Mouse (Mus musculus) heart, postnatal 4 days (tissue): ENCODE measurements at regions not wholly inside any gene's neighbourhood (a gene's known extent, or its start where the extent isn't known, plus 50 kb on each side); places are given as distances from the start of the nearest gene placed in this dataset.
"Not testable (repeated sequence)": the region's sequence is repeated elsewhere in the genome, so short reads cannot be mapped to it uniquely, and the experiment has no call there.

Experiments
- DNase-seq: peaks from one replicate; pipeline ENCODE4 v3.0.0; 2021

DNA sequence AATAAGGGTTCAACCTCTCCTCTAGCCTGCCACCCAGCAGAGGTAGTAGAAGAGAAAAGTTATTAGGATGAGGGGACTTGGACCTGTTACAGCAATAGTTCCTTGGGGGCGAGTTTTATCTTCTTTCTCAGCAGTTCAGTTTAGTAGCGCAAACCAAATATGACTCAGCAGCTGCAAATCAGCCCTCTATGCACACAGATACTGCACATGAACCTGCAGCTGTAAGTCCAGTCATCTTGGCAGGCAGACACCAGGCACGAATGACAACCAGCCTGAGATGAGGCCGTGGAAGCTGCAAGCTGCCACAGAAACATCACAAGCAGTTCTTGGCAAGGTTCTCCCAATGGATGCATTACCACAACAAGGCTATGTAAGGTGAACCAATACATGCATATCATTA lies 327.0 kb upstream of the Akr1e1 start:
- DNase-seq: no peak

DNA sequence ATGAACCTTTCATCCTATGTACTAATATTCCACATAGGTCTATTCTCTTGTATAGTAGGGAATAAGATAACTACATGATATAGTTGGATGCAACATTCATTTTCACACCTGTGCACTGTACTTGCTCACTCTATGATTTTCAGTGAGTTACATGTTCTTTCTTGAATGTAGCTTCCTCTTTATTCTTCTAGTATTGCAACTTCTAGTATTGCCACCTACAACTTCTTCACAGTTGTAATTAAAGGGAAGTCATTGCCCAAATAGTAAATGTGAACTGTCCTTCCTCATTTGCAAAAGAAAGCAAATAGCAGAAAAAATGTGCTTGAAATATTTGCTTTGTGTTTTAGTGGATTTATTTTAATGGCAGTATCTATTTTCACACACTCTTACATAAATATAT lies 330.9 kb upstream of the Akr1e1 start:
- no peak for DNase-seq

DNA sequence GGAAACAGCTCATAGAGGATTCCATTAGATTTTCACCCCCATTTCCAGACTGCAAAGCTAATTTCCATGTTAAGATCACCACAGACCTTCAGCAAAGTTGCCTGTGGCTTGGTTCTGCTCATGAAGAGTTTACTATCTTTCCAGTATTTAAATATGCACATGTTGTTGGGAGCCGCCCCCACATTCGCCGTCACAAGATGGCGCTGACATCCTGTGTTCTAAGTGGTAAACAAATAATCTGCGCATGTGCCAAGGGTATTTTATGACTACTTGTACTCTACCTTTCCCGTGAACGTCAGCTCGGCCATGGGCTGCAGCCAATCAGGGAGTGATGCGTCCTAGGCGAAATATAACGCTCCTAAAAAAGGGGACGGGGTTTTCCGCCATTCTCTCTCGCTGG lies 333.5 kb upstream of the Akr1e1 start:
- DNase-seq: peak; percentile 23

DNA sequence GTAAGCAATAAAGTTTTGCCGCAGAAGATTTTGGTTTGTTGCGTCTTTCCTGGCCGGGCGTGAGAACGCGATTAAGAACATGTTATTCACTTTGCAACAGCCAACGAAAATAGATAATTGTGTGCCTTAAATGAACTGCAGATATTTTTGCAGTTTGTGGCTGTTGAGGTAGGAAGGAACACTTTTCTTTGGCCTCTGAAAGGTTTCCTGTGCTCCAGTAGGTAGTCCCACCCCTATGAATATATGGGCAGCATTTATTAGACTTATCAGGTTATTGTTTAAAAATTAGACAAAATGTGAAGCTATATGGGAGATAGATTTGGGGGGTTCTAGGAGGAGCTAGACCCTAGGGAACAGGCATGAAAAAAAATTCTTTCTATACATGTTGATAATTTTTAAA lies 334.1 kb upstream of the Akr1e1 start:
- DNase-seq: no peak

DNA sequence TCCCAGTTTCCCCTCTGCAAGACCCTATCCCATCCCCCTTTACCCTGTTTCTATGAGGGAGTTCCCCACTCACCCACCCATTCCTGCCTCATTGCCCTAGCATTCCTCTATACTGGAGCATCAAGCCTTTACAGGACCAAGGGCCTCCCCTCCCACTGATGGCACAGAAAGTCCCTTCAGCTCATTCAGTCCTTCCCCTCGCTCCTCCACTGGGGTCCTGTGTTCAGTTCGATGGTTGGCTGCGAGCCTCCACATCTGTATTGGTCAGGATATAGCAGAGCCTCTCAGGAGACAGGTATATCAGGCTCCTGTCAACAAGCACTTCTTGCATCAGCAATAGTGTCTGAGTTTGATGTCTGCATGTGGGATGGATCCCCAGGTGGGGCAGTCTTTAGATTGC lies 346.4 kb upstream of the Akr1e1 start:
- DNase-seq: no peak

DNA sequence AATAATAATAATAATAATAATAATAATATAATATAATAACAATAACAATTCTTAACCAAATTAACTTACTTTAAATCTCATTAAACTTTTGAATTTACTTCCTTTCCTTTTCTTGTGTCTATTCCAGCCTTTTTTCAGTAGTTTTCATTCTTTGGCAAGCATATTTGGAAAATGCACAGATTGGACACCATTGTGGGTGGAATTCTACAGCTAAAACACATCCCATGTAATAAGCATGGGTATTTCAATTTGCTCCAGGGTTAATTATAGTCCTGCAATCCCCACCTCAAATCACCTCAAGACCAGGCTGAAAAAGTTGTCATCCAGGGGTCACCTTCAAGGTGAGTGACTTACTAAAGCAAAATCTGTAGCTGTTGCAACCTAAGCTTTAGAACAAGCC lies 355.9 kb upstream of the Akr1e1 start:
- DNase-seq: no peak

DNA sequence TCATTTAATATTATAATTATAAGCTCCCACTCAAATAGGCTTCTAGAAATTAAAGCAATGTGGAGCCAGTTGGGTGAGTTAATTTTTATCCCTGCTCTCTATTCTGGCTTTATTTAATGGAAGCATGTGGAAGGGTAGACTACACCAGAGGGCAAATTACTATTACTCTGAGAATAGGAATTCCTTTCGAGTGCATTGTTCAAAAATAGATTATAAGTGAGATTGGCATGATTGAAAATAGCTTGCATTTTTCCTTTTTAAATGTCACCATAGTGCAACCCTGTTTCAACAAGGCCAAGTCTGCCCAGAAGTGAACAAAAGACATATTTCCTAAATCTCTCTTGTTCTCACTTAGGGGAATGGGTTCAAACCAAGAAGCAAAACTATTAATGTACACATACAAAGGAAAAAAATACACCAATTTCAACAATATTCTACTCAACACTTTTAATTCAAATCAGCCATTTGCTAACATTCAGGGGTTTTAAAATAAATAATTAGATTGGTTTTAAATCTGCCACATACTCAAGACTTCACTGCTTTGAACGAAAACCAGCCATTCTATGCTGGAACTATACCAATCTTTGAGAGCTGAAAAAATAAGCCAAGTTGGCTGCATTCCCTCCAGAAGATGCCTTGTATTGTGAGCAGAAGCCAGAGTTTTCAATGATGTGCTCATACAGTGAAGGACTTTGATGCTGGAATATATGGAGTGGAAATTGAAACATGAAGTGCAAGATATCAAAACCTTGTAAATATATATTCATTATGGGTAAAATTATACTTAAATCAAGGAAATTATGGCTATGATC lies 361.3 kb upstream of the Akr1e1 start:
- peak; percentile 6 for DNase-seq

DNA sequence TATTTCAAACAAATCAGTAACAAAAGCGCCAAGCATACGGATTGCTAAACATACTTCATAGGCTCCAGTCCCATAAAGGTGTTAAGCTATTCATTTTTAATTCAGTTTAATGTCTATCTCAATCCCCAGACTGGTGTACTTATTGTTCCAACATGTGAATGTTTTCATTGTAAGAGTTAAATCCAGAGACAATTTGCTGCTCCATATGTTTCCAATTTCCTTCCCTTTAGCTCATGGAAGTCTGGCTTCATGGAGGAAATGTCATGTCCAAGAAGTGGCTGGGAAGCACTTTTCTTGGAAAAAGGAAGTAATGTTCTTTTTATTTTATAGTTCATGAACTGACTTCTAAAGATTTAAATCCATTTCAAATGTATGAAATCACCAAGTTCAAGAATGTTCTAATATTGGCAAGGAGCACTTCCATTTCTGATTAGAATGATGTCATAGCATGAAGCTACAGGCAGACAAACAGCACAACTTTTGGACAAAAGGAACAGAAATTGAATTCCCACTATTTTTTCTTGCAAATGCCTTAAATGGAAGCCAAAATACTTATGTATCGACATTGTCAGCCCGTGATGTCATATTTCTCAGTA lies 362.6 kb upstream of the Akr1e1 start:
- DNase-seq: no peak

DNA sequence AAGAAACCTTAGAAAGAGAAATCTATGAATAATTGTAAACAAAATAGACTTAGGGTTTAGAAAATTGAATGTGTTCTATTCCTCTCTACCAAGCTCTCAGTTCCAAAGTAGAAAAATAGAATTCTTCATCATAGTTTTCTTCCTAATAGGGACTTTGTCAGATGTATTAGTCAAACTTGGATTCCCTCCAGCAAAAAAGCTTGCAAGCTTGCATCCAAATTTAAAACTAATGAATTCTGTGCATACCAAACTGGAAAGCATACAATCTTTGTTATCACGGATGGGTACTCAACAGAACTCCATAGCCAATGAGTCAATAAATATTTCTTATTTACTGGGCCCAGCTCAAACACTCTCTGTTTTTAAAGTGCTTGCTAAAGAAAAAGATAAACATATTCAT lies 383.9 kb upstream of the Akr1e1 start:
- no peak for DNase-seq

DNA sequence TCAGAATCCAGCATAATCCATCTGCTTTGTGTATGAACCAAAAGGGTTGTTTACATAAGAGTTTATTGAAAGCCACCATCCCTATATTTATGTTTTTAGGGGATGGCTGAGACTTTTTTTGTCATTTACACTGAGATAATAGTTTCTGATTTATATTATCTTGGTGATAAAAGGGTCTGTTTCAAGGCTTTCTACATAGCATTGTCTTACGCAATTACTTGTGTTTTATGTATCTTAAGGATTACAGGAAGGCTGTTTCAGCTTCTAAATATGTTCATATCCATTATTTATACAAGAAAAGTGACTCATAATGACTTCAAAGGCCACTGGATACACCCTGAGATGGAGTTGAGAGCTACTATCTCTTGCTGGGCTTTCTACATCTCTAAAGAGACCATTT lies 399.3 kb upstream of the Akr1e1 start:
- no peak for DNase-seq

DNA sequence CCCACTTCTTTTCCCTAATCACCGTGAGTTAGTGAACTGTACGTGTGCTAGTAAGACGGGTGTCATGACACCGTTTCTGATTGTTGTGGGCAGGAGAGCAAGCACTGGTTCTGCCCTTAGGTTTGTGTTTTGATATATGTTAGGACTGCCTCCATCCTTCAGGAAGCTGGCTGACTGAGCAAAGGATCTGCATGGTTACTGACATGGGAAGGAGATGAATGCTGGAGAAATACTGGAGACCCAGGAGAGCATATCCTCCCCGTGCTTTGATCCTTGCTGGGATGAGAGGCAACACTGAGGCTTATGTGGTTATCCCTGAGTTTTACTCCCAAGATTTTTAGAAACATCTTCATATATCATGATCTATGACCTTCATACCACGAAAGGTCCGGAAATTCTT lies 413.5 kb upstream of the Akr1e1 start:
- DNase-seq: no peak

DNA sequence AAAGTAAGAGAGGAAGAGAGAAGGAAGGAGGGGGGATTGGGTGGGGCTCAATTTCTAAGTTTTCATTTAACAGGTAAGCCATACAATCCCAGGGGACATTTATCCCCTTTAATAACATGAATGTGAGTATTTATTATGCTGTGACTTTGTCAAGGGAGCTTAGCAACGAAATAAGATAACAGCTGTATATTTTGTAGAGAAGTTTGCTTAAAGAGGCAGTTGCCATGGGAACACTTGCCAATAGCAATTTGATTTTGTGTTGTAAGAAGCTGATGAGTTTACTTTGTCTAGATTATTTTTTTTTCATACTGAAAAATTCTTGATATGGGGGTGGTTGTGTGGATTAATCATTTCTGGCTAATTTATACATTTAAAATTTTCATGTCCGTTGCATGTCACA lies 450.9 kb upstream of the Akr1e1 start:
- no peak for DNase-seq

DNA sequence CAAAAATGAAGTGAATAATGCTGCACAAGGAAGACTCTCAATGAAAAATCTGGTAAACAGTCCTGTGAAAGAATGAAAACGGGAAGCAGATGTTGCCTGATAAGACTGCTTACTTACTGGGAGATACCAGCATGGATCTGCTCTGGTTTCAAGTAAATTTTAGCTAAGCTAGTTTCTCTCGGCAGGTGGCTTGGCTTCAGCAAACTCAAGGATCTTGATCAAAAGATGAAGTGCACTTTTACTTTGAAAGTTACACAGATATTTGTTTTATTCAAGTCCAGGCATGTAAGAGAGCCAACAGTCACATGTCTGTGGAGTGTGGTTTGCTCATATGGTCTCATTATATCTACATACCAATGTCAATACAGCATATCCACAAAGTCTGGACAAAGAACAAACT lies 451.5 kb upstream of the Akr1e1 start:
- no peak for DNase-seq

DNA sequence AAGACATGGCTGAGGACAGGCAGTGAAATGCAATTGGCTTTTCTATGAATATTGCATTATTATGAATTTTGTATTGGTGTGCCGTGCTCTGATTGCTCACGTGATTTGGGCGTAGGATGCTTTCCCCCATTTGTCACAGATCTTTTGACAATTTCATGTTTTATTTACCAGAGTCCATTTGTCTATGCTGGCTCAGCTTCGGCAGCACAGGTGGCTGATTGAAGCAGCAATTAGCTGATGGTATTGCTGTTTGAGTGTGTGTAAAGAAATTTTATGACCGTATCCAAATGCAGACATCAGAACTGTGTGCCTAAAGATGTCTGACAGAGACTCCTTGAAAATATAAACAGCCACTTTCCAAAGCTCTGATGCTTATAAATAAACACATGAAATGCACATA lies 498.5 kb upstream of the Akr1e1 start:
- no peak for DNase-seq

DNA sequence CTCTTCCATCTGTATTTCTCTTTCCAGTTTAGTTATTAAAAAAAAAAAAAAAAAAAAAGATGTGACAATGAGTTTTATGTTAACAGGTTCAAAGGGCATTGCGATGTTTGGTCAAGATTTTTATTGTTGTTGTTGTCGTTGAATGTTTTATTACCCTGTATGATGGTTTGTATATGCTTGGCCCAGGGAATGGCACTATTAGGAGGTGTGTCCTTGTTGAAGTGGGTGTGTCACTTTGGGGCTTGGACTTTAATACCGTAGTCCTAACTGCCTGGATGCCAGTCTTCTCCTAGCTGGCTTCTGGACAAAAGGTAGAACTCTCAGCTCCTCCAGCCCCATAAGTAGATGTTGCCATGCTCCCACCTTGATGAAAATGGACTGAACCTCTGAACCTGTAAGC lies 545.9 kb upstream of the Akr1e1 start:
- DNase-seq: no peak

DNA sequence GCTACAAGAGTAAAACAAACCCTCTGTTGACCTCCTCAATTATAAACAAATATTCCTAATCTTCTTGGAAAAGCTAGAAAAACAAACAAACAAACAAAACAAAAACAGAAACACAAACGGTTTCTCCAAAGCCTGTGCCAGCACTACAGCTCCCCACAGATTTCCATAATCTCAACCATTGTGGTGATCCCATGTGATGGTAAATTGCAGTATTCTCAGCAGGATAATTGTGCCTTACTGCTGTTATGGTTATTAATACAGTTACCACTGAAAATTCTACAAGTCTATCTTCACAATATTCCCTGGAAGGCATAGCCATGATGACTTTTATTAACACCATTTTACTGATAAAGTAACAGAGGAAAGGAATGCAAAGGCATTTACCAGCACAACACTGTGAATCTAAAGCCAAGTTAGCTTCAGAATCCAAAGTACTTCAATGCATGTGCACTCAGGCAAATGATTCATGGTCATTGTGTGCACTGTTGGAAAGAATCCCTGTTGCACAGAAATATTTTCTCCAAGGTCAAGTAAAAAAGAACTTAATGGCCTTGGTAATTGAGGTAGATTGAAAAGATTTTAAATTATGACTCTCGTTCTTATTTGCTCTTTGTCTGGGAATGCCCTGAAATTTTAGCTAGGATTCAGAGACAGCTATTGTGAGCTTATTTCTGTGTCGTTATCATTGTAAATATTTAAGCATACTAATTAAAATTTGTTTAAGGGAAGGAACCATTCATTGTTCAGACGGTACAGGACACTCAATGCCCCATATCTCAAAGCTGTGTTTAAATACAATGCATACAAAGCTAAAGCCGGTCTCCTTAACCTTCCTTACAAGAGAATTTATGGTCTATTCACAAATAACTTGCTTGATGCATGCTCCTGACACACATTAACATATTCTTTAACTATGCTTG lies 551.1 kb upstream of the Akr1e1 start:
- no peak for DNase-seq

DNA sequence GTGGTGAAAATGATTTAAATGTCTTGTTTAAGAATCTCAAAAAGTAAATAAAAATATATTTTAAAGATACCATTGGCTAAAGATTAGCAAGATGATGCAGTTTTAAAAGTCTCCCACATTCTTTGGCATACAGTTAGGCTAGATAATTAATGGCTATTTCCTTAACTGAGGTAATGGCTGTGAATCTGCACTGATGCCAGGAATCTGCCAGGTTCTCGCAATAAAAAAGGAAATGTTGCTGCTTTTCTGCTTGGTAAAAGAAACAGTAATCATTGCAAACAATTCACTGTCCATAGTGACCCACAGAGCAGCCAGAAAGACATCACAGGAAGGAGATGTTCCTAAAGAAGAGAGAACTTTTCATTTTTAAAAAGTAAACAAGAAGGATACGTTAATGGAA lies 557.7 kb upstream of the Akr1e1 start:
- DNase-seq: no peak

DNA sequence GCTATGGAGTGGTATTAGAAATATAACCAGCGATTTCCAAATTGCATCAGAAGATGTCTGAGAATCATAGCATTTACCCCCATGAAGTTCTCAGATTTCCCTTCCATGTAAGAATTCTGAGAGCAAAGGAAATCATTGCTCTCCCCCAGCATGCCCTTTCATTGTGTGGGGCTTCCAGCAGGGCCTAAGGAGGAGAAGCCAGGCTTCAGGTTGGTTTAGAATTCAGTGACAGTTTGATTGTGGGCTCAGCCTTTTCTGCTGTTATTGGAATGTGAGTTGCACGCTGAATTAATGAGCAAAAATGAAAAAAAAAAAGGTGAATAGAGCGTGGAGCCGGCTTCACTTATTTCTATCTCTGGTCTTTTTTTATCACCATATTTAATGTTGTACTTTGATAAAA lies 570.0 kb upstream of the Akr1e1 start:
- no peak for DNase-seq

DNA sequence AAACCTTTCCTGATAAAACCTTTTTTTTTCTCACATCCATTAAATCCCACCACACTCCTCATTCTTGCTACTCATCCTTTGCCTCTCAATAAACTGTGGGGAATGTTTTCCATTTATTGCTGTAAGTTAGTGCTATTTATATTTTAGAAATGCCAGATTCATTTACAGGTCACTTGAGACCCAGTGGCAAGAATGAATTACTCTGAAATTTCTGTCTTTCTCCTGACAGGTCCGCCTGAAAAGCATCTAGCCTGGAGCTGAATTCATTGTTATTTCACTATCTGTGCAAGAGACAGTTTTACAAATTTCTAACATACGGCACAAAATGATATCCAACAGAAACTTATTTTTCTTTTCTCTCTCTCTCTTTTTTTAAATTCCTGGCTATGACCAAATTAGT lies 570.6 kb upstream of the Akr1e1 start:
- DNase-seq: no peak

DNA sequence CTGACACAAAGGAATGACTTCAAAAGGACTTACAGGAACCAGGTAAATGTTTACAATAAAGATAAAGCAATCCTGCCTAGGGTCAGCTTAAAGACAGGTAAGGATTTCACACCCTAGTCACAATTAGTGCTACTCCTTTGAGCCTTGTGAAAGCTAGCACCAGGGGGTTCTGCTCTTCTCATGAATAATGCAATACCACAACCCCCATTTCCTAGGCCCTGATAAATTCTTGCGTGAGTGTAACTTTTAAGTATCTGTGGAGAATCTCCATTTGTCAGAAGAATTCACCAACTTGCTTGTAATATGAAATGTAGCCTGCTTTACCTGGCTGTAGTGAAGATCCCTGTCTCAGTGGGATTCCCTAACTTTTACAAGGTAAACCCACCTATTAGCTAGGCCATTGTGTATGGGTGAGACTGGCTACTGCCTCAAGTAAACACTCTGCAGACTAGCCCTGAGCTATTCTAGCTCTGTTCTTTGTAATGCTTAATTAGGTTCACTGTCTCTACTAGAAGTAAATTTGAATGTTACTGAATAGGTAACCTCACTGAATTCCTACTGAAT lies 576.3 kb upstream of the Akr1e1 start:
- not testable (repeated sequence) for DNase-seq

DNA sequence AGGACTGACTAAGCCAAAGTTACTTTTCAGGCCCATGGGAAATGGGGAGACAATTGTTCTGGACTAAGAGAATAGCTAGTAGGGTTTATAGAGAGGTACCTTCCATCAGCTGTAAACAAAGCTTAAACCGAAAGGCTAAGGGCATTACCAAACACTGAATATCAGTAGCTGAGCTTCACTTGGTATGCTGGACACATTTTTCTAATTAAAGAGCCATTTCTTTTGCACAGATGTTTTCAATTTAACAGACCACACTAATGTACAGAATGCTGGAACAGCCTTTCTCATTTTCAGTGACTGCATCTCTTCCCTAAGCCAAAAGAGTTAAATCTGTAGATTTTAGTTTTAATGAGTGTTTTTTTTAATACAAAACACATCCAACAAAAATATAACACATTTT lies 593.8 kb upstream of the Akr1e1 start:
- DNase-seq: no peak

DNA sequence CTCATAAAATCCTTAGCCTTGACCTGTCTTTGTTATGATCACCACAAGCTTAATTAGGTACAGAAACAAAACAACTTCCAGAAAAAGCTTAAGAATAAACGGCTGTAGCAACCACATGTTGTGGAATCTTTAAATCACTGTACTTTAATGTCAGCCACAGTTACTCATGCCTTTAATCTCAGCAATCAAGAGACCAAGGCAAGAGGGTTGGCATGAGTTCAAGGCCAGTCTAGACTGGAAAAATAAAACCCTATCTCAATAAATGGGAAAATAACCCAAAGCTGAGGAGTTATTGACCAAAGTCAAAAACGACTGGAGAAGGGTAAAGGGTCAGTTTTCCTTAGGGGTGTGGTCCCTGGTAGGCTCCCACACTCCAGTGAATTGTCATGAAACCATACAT lies 595.2 kb upstream of the Akr1e1 start:
- DNase-seq: no peak

DNA sequence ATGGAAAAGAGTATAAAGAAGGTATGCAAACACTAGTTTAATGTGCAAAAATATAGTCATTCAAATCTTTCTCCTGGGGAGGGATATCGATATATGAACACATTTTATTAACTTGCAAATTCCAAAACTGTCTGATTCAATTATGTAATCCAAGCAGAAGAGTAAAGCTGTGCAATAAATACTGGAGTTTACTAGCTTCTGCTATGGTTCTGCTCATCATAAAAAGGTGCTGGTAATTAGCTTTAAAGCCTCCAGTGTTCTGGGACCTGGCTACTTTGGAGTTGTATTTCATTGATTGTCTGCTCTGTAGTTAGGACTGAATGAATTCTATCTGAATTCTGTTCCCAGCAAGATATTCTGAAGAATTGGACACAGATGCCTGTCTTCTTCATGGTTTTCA lies 602.7 kb upstream of the Akr1e1 start:
- DNase-seq: no peak
